Mouse (Mus musculus): ENCODE data around the gene Tubb4a. TPM values are rescaled to one million over a fixed set of nuclear protein-coding genes. Genes with fewer than 3 reads are reported as not detected.
"Not testable (repeated sequence)": the region's sequence is repeated elsewhere in the genome, so short reads cannot be mapped to it uniquely, and the experiment has no call there.

Tubb4a gene
- 1.4 and 1.5 TPM in 2 replicates for polyA plus RNA-seq (2012; ENCODE audit: insufficient read depth, low replicate concordance)

GRCm38 (mm10) chr17:57087049-57087832 is at the start of gene Tubb4a:
Gene Tubb4a, minus strand, starts transcription at chr17:57087782.
- Histone ChIP-seq H3K4me3 (replicated peaks) (peak within 1 kb of the TSS; percentile 59), H3K4me1 (peaks cover 36% of the 10 kb centered on the region), H3K9me3 (peaks cover under 1% of the 10 kb centered on the region; the same call in 1 of the 2 replicates), H3K27me3 (replicated peaks) (peaks cover 15% of the 10 kb centered on the region), H3K36me3 (replicated peaks; ENCODE audit: low read length) (peaks cover 15% of the 10 kb centered on the region)
- TF ChIP-seq FLI1 (IDR thresholded peaks at IDR 0.05; ENCODE audit: low read length) (no peak), GATA1 (IDR thresholded peaks at IDR 0.05; ENCODE audit: borderline replicate concordance, low read length) (no peak)

DNA sequence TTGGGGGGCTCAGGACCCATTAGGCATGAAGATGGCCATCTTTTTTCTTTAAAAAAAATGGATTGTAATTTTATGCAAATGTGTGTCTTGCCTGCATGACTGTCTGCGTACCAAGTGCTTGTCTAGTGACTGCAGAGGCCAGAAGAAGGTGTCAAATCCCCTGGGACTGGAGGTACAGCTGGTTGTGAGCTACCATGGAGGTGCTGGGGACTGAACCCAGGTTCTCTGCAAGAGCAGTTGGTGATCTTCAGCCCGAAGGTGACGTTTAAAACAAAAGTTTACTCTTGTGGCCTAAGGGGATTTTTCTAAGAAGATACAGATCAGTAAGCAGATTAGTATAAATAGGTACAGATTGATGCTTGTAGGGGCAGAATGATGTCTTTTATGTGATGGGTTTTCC is 48.1 kb upstream of the Tubb4a start:
- H3K4me1 ChIP-seq, result peaks cover 29% of the 10 kb centered on the region
- TF ChIP-seq FLI1 (IDR thresholded peaks at IDR 0.05; ENCODE audit: low read length) (no peak), GATA1 (IDR thresholded peaks at IDR 0.05; ENCODE audit: borderline replicate concordance, low read length) (no peak)
- H3K9me3 ChIP-seq, result peaks cover 9% of the 10 kb centered on the region
- no peak overlapping the region for H3K4me3 ChIP-seq (replicated peaks)
- H3K36me3 ChIP-seq (replicated peaks; ENCODE audit: low read length), result no peaks in the 10 kb centered on the region
- peaks cover 22% of the 10 kb centered on the region for H3K27me3 ChIP-seq (replicated peaks)

DNA sequence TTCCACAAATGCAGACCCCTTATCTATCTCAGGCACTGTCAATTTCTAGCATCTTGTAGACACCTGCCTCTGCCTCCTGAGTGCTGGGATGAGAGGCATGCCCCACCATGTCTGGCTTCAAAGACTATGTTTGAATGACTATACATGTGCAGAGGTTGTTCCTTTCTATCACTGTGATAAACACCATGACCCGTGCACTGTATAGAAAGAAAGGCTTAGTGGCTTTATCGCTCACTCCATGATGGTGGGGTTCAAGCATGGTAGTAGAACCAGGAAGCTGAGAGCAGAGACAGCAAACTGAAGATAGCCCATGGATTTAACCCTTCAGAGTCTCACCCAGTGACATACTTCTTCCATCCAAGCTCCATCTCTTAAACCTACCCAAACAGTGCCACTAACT is 47.1 kb upstream of the Tubb4a start:
- peaks cover 13% of the 10 kb centered on the region for H3K27me3 ChIP-seq (replicated peaks)
- peaks cover 9% of the 10 kb centered on the region for H3K9me3 ChIP-seq
- peaks cover 31% of the 10 kb centered on the region for H3K4me1 ChIP-seq
- no peaks in the 10 kb centered on the region for H3K36me3 ChIP-seq (replicated peaks; ENCODE audit: low read length)
- TF ChIP-seq GATA1 (IDR thresholded peaks at IDR 0.05; ENCODE audit: borderline replicate concordance, low read length), result no peak
- TF ChIP-seq FLI1 (IDR thresholded peaks at IDR 0.05; ENCODE audit: low read length), result no peak
- no peak overlapping the region for H3K4me3 ChIP-seq (replicated peaks)

DNA sequence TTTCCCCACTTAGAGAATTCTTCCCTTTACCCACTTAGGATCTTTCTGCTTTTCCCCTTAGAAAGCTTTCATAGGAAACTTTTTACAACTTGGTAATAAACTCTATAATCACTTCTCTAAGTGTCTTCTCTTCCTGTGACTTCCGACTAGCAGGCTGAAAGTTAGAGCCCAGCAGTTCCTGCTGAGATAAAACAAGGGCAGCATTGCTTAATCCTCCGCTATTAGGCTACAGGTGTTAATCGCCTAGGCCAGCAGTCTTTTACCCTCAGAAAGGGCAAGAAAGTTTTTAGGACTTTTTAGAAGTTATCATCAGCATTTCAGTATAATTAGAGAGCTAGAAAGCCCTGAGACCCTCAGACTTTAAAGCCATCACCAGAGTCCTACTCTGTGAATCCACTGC is 46.4 kb upstream of the Tubb4a start:
- H3K4me1 ChIP-seq, result peaks cover 34% of the 10 kb centered on the region
- H3K9me3 ChIP-seq; H3K4me3 ChIP-seq (replicated peaks); H3K36me3 ChIP-seq (replicated peaks; ENCODE audit: low read length); H3K27me3 ChIP-seq (replicated peaks): not testable (repeated sequence)

DNA sequence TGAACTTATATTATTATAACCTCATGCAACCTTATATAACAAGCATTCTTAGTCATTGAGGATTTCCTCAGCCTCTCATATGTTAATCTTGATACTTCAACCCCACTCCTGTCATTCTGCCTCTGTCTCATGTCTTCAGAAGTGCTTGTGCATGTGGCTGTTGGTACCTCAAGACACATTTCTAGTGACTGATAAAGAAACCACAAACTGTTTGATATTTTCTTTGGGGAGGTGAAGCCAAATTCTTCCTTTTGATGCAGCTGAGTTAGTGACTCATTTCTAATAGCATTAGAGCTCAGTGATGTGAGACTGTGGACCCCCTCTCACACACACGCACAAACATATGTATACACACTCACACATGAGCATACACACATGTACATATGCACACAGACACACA is 44.2 kb upstream of the Tubb4a start:
- peaks cover 8% of the 10 kb centered on the region for H3K27me3 ChIP-seq (replicated peaks)
- no peaks in the 10 kb centered on the region for H3K9me3 ChIP-seq
- TF ChIP-seq GATA1 (IDR thresholded peaks at IDR 0.05; ENCODE audit: borderline replicate concordance, low read length) (no peak), FLI1 (IDR thresholded peaks at IDR 0.05; ENCODE audit: low read length) (no peak)
- no peaks in the 10 kb centered on the region for H3K36me3 ChIP-seq (replicated peaks; ENCODE audit: low read length)
- H3K4me3 ChIP-seq (replicated peaks), result peak overlapping the region; percentile 33
- H3K4me1 ChIP-seq, result peaks cover 51% of the 10 kb centered on the region

DNA sequence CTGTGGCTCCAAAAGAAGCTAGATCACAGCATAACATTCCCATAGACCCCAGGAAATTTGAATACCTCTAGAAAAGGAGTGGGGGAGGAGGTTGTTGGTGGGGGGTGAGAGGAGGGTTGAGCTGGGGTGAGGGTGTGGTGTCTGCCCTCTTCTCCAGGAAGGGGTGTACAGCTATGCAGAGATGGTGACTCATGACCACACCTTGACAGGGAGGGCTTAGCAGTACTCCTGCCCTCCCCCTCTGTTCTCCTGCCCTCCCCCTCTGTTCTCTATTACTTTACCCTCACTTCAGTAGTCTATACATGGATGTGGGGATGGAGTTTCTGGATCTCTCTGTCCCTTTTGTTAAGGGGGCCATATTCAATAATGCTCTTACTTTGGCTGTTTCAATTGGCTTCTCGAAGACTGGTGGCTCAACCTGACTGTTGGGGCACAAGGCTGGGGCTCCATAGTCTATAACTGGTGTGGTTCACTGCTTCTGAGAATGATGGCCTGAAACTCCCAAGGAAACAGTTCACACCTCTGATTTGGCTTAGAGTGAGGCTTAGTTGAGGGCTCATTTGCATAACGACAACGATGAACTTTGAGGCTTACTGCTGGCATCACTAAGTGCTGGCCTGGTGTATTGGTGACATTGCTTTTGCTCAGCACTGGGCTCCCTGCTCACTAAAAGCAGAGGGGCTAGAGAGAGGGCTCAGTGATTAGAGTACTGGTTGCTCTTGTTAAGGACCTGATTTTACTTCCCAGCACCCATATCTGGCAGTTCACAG is 38.5 kb upstream of the Tubb4a start:
- peaks cover 17% of the 10 kb centered on the region for H3K27me3 ChIP-seq (replicated peaks)
- no peaks in the 10 kb centered on the region for H3K9me3 ChIP-seq
- H3K4me3 ChIP-seq (replicated peaks), result no peak overlapping the region
- H3K36me3 ChIP-seq (replicated peaks; ENCODE audit: low read length), result peaks cover 2% of the 10 kb centered on the region
- no peak for TF ChIP-seq GATA1 (IDR thresholded peaks at IDR 0.05; ENCODE audit: borderline replicate concordance, low read length)
- peaks cover 56% of the 10 kb centered on the region for H3K4me1 ChIP-seq

- peaks cover 17% of the 10 kb centered on the region for H3K27me3 ChIP-seq (replicated peaks)
- H3K4me1 ChIP-seq, result peaks cover 53% of the 10 kb centered on the region
- TF ChIP-seq FLI1 (IDR thresholded peaks at IDR 0.05; ENCODE audit: low read length), result no peak
- no peak for TF ChIP-seq GATA1 (IDR thresholded peaks at IDR 0.05; ENCODE audit: borderline replicate concordance, low read length)
- no peak overlapping the region for H3K4me3 ChIP-seq (replicated peaks)
- H3K9me3 ChIP-seq, result no peaks in the 10 kb centered on the region
- peaks cover 2% of the 10 kb centered on the region for H3K36me3 ChIP-seq (replicated peaks; ENCODE audit: low read length)
These were observed 37.2 kb upstream of the Tubb4a start for GRCm38 (mm10) chr17:57124792-57125191.

DNA sequence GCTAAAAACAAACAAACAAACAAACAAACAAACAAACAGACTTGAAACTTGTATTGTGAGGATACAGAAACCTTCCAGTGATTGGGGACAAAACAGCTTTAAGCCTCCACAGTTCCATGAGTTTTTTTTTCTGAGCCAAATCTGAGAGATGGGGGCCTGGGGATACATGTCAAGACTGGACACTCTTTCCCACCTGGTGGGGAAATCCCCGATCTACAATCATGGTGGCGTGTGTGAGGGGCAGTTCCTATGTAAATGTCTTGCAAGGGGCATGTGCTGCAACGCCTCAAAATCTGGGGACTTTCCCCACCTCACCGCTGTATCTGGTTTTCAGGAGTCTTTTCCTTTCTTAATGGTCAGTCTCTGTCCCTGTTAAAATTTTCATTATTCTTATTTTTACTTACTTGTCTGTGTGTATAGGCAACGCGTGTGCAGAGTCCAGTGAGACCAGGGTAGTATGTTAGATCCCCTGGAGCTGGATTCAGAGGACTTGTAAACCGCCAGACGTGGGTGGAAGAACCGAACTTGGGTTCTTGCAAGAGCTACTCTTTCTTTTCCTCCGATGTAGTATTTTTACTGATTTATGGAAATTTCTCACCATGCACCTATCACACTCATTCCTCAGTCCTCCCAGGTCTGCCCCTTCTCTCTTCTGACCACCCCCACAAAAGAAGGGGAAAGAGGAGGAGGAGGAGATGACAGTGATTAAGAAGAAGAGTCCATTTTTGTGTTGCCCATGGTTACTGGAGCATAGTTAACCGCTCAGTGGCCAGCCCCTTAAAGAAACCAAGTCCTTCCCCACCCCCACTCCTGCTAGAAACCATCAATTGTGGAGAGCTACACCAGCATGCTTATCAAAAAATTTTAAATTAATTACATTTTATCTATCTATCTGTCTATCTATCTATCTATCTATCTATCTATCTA is 35.9 kb upstream of the Tubb4a start:
- TF ChIP-seq GATA1 (IDR thresholded peaks at IDR 0.05; ENCODE audit: borderline replicate concordance, low read length), result no peak
- TF ChIP-seq FLI1 (IDR thresholded peaks at IDR 0.05; ENCODE audit: low read length), result no peak
- Histone ChIP-seq H3K27me3 (replicated peaks) (peaks cover 13% of the 10 kb centered on the region), H3K9me3 (no peaks in the 10 kb centered on the region), H3K4me1 (peaks cover 54% of the 10 kb centered on the region), H3K36me3 (replicated peaks; ENCODE audit: low read length) (peaks cover 2% of the 10 kb centered on the region), H3K4me3 (replicated peaks) (no peak overlapping the region)

DNA sequence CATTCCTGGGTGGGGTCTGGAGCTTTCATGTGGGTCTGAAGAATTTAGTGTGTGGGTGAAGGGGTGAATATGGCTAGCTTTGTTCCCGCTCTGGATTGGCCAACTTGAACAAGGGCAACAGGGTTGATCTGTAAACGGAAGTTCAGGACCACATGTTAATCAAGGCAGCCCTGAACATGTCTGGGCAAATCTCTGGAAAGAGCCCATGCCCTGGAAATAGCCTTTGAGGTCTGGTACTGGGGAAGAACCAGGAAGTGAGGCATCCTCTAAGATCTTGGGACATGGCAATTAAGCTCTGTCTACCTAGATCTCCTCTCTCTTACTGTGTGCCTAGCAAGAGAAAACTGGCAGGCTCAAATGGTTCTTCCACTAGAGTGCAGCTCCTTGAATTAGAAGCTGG is 34.3 kb upstream of the Tubb4a start:
- Histone ChIP-seq H3K9me3 (no peaks in the 10 kb centered on the region), H3K4me3 (replicated peaks) (no peak overlapping the region), H3K4me1 (peaks cover 49% of the 10 kb centered on the region), H3K36me3 (replicated peaks; ENCODE audit: low read length) (peaks cover 2% of the 10 kb centered on the region), H3K27me3 (replicated peaks) (peaks cover 17% of the 10 kb centered on the region)
- TF ChIP-seq FLI1 (IDR thresholded peaks at IDR 0.05; ENCODE audit: low read length), result no peak
- no peak for TF ChIP-seq GATA1 (IDR thresholded peaks at IDR 0.05; ENCODE audit: borderline replicate concordance, low read length)
